In genomic region chr13:34724831-34725592, GRCm38 (mm10) we compare ENCODE assay signal across 10 mouse cellular contexts. TPM values are rescaled to one million over a fixed set of nuclear protein-coding genes. Genes with fewer than 3 reads are reported as not detected.
DNase-seq lines count a peak whose midpoint lies in the region; ATAC-seq and TF ChIP-seq lines count a peak whose summit lies in the region.
"Had no signal": no experiment of that assay in that cellular context is flagged by ENCODE, and none has a peak within 500 bp of the region (broad histone marks: within the 10 kb centered on the region; RNA-seq: fewer than 3 reads in every experiment).

No protein-coding gene starts in this region.

- 73% methylated on average over 8 of the region's 8 CpGs for WGBS in neural tube, embryonic 15.5 days
- whole genome bisulfite sequencing in limb, embryonic 14.5 days, result 58% methylated on average over 8 of the region's 8 CpGs

- no peak overlapping the region for H3K4me3 ChIP-seq in gastrocnemius, adult 2 months
- no peak overlapping the region for H3K4me3 ChIP-seq in neural tube, embryonic 15.5 days (replicated peaks)
- no peak overlapping the region for H3K4me3 ChIP-seq in limb, embryonic 14.5 days (replicated peaks; ENCODE audit: low read length)

- H3K4me1 ChIP-seq in neural tube, embryonic 15.5 days, result peaks cover 17% of the 10 kb centered on the region
- peaks cover 28% of the 10 kb centered on the region for H3K4me1 ChIP-seq in limb, embryonic 14.5 days (ENCODE audit: control insufficient read depth, insufficient read depth, low read length)

- no peak for ATAC-seq in neural tube, embryonic 15.5 days (ENCODE audit: low FRiP score)
- no peak; the same call in 1 of the 2 replicates for ATAC-seq in limb, embryonic 14.5 days (ENCODE audit: low FRiP score, low read depth)

- intact Hi-C loops in gastrocnemius, adult 2 months (cut with DNase I), result loop anchor here (5.0 to 10.0 kb wide), 2 partner anchors 67 to 70 kb away; partner anchors contain the start of gene Pxdc1

- no peak for TF ChIP-seq CTCF in gastrocnemius, adult 2 months (IDR thresholded peaks at IDR 0.05)

- no peak for TF ChIP-seq POLR2A in limb, embryonic 14.5 days (IDR thresholded peaks at IDR 0.05; ENCODE audit: borderline replicate concordance, extremely low read depth, insufficient read depth, insufficient read length)

- H3K9ac ChIP-seq in neural tube, embryonic 15.5 days (replicated peaks), result no peak overlapping the region
- H3K9ac ChIP-seq in limb, embryonic 14.5 days (ENCODE audit: low read depth, low read length, severe bottlenecking), result no peak overlapping the region

- peak overlapping the region; percentile 70 for H3K27ac ChIP-seq in gastrocnemius, adult 2 months
- no peak overlapping the region for H3K27ac ChIP-seq in neural tube, embryonic 15.5 days (replicated peaks)
- H3K27ac ChIP-seq in limb, embryonic 14.5 days (replicated peaks; ENCODE audit: low read depth, low read length), result no peak overlapping the region

- DNase-seq in gastrocnemius, adult 2 months, result no peak
- DNase-seq in gastrocnemius, postnatal 10 days, result no peak
- peak; percentile 33 for DNase-seq in neural tube, embryonic 10.5 days (ENCODE audit: extremely low spot score, low spot score)
- peak; percentile 42 for DNase-seq in limb, embryonic 14.5 days (ENCODE audit: low spot score)
- DNase-seq in frontal cortex, postnatal 10 days (ENCODE audit: low spot score in 2 of 2), result no peak
- DNase-seq in left cerebral cortex, adult 9 months (ENCODE audit: low spot score in 2 of 2), result no peak
- no peak for DNase-seq in layer of hippocampus, adult 8-10 months (ENCODE audit: low spot score in 2 of 2)
- DNase-seq: B cell, adult 2 months; thymus, adult 18-20 months had no signal

- H3K9me3 ChIP-seq in neural tube, embryonic 15.5 days (replicated peaks), result no peaks in the 10 kb centered on the region
- H3K9me3 ChIP-seq in limb, embryonic 14.5 days (ENCODE audit: control insufficient read depth, low read length), result no peaks in the 10 kb centered on the region

- no peaks in the 10 kb centered on the region for H3K27me3 ChIP-seq in neural tube, embryonic 15.5 days (replicated peaks)
- no peaks in the 10 kb centered on the region for H3K27me3 ChIP-seq in limb, embryonic 14.5 days (ENCODE audit: control insufficient read depth, insufficient read depth, low read length)

- H3K36me3 ChIP-seq in neural tube, embryonic 15.5 days, result no peaks in the 10 kb centered on the region
- H3K36me3 ChIP-seq in limb, embryonic 14.5 days (ENCODE audit: control insufficient read depth, insufficient read depth, low read length), result no peaks in the 10 kb centered on the region

- H3K4me2 ChIP-seq in neural tube, embryonic 15.5 days, result no peak overlapping the region
- no peak overlapping the region; the same call in 1 of the 2 replicates for H3K4me2 ChIP-seq in limb, embryonic 14.5 days (replicated peaks; ENCODE audit: low read depth, low read length, severe bottlenecking)

RNA-seq across cellular contexts. Expression of gene Fam50b, which starts 9.6 kb away (rescaled TPM):
- not detected for total RNA-seq in gastrocnemius, adult 2 months (2021)
- total RNA-seq in gastrocnemius, postnatal 10 days (2021), result not detected
- not detected in 2 replicates for polyA plus RNA-seq in neural tube, embryonic 15.5 days (2015; fragmentation: Nextera tagmentation; extraction: Ambion mirVana)
- not detected in 2 replicates for polyA plus RNA-seq in limb, embryonic 14.5 days (2012; rRNA removed)
- polyA plus RNA-seq in limb, embryonic 14.5 days (2014; fragmentation: Nextera tagmentation; extraction: Ambion mirVana), result not detected in 2 replicates
- not detected for total RNA-seq in layer of hippocampus, adult 8-10 months (2022)

Comparison
In these comparisons a context has a peak if more than half of its experiments do, and no peak if none do; other contexts are left out.
1. DNase-seq: peak in neural tube, embryonic 10.5 days (single experiment) and limb, embryonic 14.5 days (single experiment); none in gastrocnemius, adult 2 months (single experiment), gastrocnemius, postnatal 10 days (single experiment), frontal cortex, postnatal 10 days (0 of 2), left cerebral cortex, adult 9 months (0 of 2) and layer of hippocampus, adult 8-10 months (0 of 2).